Mouse (Mus musculus): ENCODE data around the gene Set. TPM values are rescaled to one million over a fixed set of nuclear protein-coding genes. Genes with fewer than 3 reads are reported as not detected.

Gene Set
- polyA plus RNA-seq, 1 experiment from 2014 or later, result 194 TPM

- H3K27ac ChIP-seq, result peak overlapping the region; percentile 96
- no peaks in the 10 kb centered on the region for H3K36me3 ChIP-seq
- no peak for ATAC-seq (replicated peaks; ENCODE audit: insufficient number of reproducible peaks, insufficient read depth, low FRiP score, low read depth)
- H3K4me2 ChIP-seq, result peak overlapping the region; percentile 91
- WGBS, result 7% methylated on average over 37 of the region's 37 CpGs
- no peaks in the 10 kb centered on the region for H3K27me3 ChIP-seq
- H3K4me3 ChIP-seq, result peak overlapping the region; percentile 69
- peaks cover 35% of the 10 kb centered on the region for H3K4me1 ChIP-seq (replicated peaks)
- H3K9ac ChIP-seq, result peak overlapping the region; percentile 74
- H3K9me3 ChIP-seq (replicated peaks), result no peaks in the 10 kb centered on the region
Observed at GRCm38 (mm10) chr2:30061215-30062166, 4.3 kb downstream of the Set start.

- H3K4me1 ChIP-seq (replicated peaks), result peaks cover 35% of the 10 kb centered on the region
Observed at GRCm38 (mm10) chr2:30062249-30063093, 5.3 kb downstream of the Set start.

GRCm38 (mm10) chr2:30063235-30063634 is 6.1 kb downstream of the Set start:
- ATAC-seq (replicated peaks; ENCODE audit: insufficient number of reproducible peaks, insufficient read depth, low FRiP score, low read depth), result no peak
- H3K36me3 ChIP-seq, result peaks cover 4% of the 10 kb centered on the region
- H3K4me2 ChIP-seq, result peak overlapping the region; percentile 91
- H3K9me3 ChIP-seq (replicated peaks), result no peaks in the 10 kb centered on the region
- peak overlapping the region; percentile 69 for H3K4me3 ChIP-seq
- WGBS, result 9% methylated on average over 8 of the region's 8 CpGs
- peak overlapping the region; percentile 74 for H3K9ac ChIP-seq
- peak overlapping the region; percentile 96 for H3K27ac ChIP-seq
- H3K27me3 ChIP-seq, result no peaks in the 10 kb centered on the region
- H3K4me1 ChIP-seq (replicated peaks), result peaks cover 41% of the 10 kb centered on the region

More at GRCm38 (mm10) chr2:30062249-30063093, 5.3 kb downstream of the Set start:
- ATAC-seq (replicated peaks; ENCODE audit: insufficient number of reproducible peaks, insufficient read depth, low FRiP score, low read depth), result peak; percentile 16; the same call in 1 of the 2 replicates
- H3K9me3 ChIP-seq (replicated peaks), result no peaks in the 10 kb centered on the region
- H3K36me3 ChIP-seq, result no peaks in the 10 kb centered on the region
- no peaks in the 10 kb centered on the region for H3K27me3 ChIP-seq
- peak overlapping the region; percentile 96 for H3K27ac ChIP-seq
- peak overlapping the region; percentile 74 for H3K9ac ChIP-seq
- H3K4me2 ChIP-seq, result peak overlapping the region; percentile 91
- under 1% methylated on average over 40 of the region's 40 CpGs for WGBS
- H3K4me3 ChIP-seq, result peak overlapping the region; percentile 69

- H3K27ac ChIP-seq, result peak overlapping the region; percentile 96
- ATAC-seq (replicated peaks; ENCODE audit: insufficient number of reproducible peaks, insufficient read depth, low FRiP score, low read depth), result no peak
- H3K27me3 ChIP-seq, result no peaks in the 10 kb centered on the region
- peak overlapping the region; percentile 91 for H3K4me2 ChIP-seq
- WGBS, result 19% methylated on average over 2 of the region's 3 CpGs
- peaks cover 45% of the 10 kb centered on the region for H3K4me1 ChIP-seq (replicated peaks)
- peaks cover 10% of the 10 kb centered on the region for H3K36me3 ChIP-seq
- peak overlapping the region; percentile 74 for H3K9ac ChIP-seq
- peak overlapping the region; percentile 69 for H3K4me3 ChIP-seq
- H3K9me3 ChIP-seq (replicated peaks), result no peaks in the 10 kb centered on the region
Observed at GRCm38 (mm10) chr2:30063791-30064190, 6.6 kb downstream of the Set start.

- Histone ChIP-seq H3K4me1 (replicated peaks) (peaks cover 45% of the 10 kb centered on the region), H3K9me3 (replicated peaks) (no peaks in the 10 kb centered on the region), H3K27ac (0 out of 2 replicates have a peak overlapping the region, but pooled peaks have one; percentile 96), H3K36me3 (peaks cover 15% of the 10 kb centered on the region), H3K4me3 (peak overlapping the region; percentile 69), H3K27me3 (no peaks in the 10 kb centered on the region), H3K9ac (peak overlapping the region; percentile 22; the same call in 1 of the 2 replicates), H3K4me2 (peak overlapping the region; percentile 91)
- WGBS, result 48% methylated on average over 3 of the region's 3 CpGs
- ATAC-seq (replicated peaks; ENCODE audit: insufficient number of reproducible peaks, insufficient read depth, low FRiP score, low read depth), result no peak
Observed at GRCm38 (mm10) chr2:30064298-30064697, 7.1 kb downstream of the Set start.

GRCm38 (mm10) chr2:30066046-30066901 is 9.1 kb downstream of the Set start:
- H3K27ac ChIP-seq, result peak overlapping the region; percentile 99
- H3K4me2 ChIP-seq, result peak overlapping the region; percentile 75
- no peaks in the 10 kb centered on the region for H3K27me3 ChIP-seq
- no peaks in the 10 kb centered on the region for H3K9me3 ChIP-seq (replicated peaks)
- H3K9ac ChIP-seq, result peak overlapping the region; percentile 95
- peaks cover 42% of the 10 kb centered on the region for H3K4me1 ChIP-seq (replicated peaks)
- peak; percentile 94 for ATAC-seq (replicated peaks; ENCODE audit: insufficient number of reproducible peaks, insufficient read depth, low FRiP score, low read depth)
- WGBS, result under 1% methylated on average over 52 of the region's 101 CpGs
- H3K36me3 ChIP-seq, result peaks cover 29% of the 10 kb centered on the region
- peak overlapping the region; percentile 100 for H3K4me3 ChIP-seq

- Histone ChIP-seq H3K9ac (peak overlapping the region; percentile 95), H3K4me2 (peak overlapping the region; percentile 71), H3K27ac (peak overlapping the region; percentile 99), H3K27me3 (no peaks in the 10 kb centered on the region), H3K4me1 (replicated peaks) (peaks cover 38% of the 10 kb centered on the region), H3K36me3 (peaks cover 33% of the 10 kb centered on the region), H3K9me3 (replicated peaks) (no peaks in the 10 kb centered on the region), H3K4me3 (peak overlapping the region; percentile 100)
- ATAC-seq (replicated peaks; ENCODE audit: insufficient number of reproducible peaks, insufficient read depth, low FRiP score, low read depth), result peak; percentile 19
- under 1% methylated on average over 52 of the region's 69 CpGs for WGBS
Observed at GRCm38 (mm10) chr2:30067031-30067888, 10.1 kb downstream of the Set start.

- H3K4me1 ChIP-seq (replicated peaks), result peaks cover 36% of the 10 kb centered on the region
- no peak for ATAC-seq (replicated peaks; ENCODE audit: insufficient number of reproducible peaks, insufficient read depth, low FRiP score, low read depth)
- H3K27me3 ChIP-seq, result no peaks in the 10 kb centered on the region
- peak overlapping the region; percentile 95 for H3K9ac ChIP-seq
- H3K27ac ChIP-seq, result no peak overlapping the region
- peak overlapping the region; percentile 71 for H3K4me2 ChIP-seq
- 30% methylated on average over 7 of the region's 7 CpGs for WGBS
- H3K4me3 ChIP-seq, result peak overlapping the region; percentile 100
- H3K36me3 ChIP-seq, result peaks cover 39% of the 10 kb centered on the region
- no peaks in the 10 kb centered on the region for H3K9me3 ChIP-seq (replicated peaks)
Observed at GRCm38 (mm10) chr2:30067962-30068361, 10.8 kb downstream of the Set start.

- no peak overlapping the region for H3K4me3 ChIP-seq
- H3K27ac ChIP-seq, result no peak overlapping the region
- no peaks in the 10 kb centered on the region for H3K27me3 ChIP-seq
- ATAC-seq (replicated peaks; ENCODE audit: insufficient number of reproducible peaks, insufficient read depth, low FRiP score, low read depth), result no peak
- H3K9me3 ChIP-seq (replicated peaks), result no peaks in the 10 kb centered on the region
- 72% methylated on average over 7 of the region's 7 CpGs for WGBS
- peaks cover 48% of the 10 kb centered on the region for H3K36me3 ChIP-seq
- no peak overlapping the region for H3K9ac ChIP-seq
- H3K4me2 ChIP-seq, result no peak overlapping the region
- peaks cover 13% of the 10 kb centered on the region for H3K4me1 ChIP-seq (replicated peaks)
Observed at GRCm38 (mm10) chr2:30072875-30073274, 15.7 kb downstream of the Set start.

GRCm38 (mm10) chr2:30073285-30073684 is 16.1 kb downstream of the Set start:
- no peak for ATAC-seq (replicated peaks; ENCODE audit: insufficient number of reproducible peaks, insufficient read depth, low FRiP score, low read depth)

More at GRCm38 (mm10) chr2:30073285-30073684, 16.1 kb downstream of the Set start:
- Histone ChIP-seq H3K4me3 (no peak overlapping the region), H3K27ac (no peak overlapping the region), H3K9ac (no peak overlapping the region; the same call in 1 of the 2 replicates), H3K4me2 (no peak overlapping the region), H3K27me3 (no peaks in the 10 kb centered on the region), H3K36me3 (peaks cover 44% of the 10 kb centered on the region), H3K9me3 (replicated peaks) (no peaks in the 10 kb centered on the region), H3K4me1 (replicated peaks) (peaks cover 12% of the 10 kb centered on the region)
- WGBS, result 75% methylated on average over 3 of the region's 3 CpGs
